Mouse (Mus musculus) urinary bladder, postnatal 36 days (tissue): ENCODE measurements around the gene Zeb2.

Experiments
- DNase-seq, 2 experiments: peaks; one replicate each; pipeline ENCODE4 v3.0.0; 2022; ENCODE audit warnings: low spot score in 2 of 2, mixed read lengths in 1 of 2

Gene Zeb2

GRCm38 (mm10) chr2:44999906-45000305, 117.3 kb downstream of the Zeb2 start:
- no peak for DNase-seq

DNA sequence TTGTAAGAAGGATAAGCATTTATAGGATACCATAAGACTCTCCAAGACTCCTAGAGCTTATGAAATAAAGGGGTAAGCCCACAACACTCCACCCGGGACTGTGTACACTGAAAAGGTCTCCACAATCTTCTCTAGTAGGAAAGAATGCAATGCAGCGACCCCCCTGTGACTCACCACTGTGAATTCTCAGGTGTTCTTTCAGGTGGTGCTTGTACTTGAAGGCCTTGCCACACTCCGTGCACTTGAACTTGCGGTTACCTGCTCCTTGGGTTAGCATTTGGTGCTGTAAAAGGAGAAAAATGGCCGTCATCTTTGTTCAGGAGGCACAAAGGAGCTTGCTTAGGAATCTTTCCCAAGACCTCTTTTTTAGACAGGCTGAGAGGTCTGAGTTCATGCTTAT, 118.5 kb downstream of the Zeb2 start:
- no peak for DNase-seq

- DNase-seq = no peak
These were observed 135.5 kb downstream of the Zeb2 start for GRCm38 (mm10) chr2:44981646-44982045.

GRCm38 (mm10) chr2:44979042-44979721, 138.0 kb downstream of the Zeb2 start:
- no peak for DNase-seq

GRCm38 (mm10) chr2:44978038-44978437, 139.2 kb downstream of the Zeb2 start:
- no peak for DNase-seq

DNA sequence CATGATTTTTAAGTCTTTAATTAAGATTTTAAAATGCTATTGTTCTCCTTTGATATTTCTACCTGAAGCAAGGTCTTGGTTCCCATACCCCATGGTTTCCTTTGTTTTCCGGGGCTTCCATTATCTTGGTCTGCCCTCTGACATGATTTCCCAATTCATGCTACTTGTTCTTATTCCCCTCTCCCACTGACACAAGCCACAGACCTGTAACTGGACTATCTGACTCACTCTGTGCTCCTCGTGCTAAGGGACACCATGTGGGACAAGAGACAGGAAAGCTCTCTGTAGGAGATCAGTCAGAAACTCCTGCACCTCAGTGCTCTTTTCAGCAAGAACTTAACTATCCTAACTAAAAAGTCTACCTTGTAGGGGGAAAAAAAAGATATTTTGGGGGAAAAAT, 139.6 kb downstream of the Zeb2 start:
- DNase-seq = no peak

GRCm38 (mm10) chr2:44977051-44977450, 140.1 kb downstream of the Zeb2 start:
- DNase-seq = no peak

GRCm38 (mm10) chr2:44976484-44976883, 140.7 kb downstream of the Zeb2 start:
- no peak for DNase-seq

GRCm38 (mm10) chr2:44973828-44974227, 143.4 kb downstream of the Zeb2 start:
- no peak for DNase-seq

DNA sequence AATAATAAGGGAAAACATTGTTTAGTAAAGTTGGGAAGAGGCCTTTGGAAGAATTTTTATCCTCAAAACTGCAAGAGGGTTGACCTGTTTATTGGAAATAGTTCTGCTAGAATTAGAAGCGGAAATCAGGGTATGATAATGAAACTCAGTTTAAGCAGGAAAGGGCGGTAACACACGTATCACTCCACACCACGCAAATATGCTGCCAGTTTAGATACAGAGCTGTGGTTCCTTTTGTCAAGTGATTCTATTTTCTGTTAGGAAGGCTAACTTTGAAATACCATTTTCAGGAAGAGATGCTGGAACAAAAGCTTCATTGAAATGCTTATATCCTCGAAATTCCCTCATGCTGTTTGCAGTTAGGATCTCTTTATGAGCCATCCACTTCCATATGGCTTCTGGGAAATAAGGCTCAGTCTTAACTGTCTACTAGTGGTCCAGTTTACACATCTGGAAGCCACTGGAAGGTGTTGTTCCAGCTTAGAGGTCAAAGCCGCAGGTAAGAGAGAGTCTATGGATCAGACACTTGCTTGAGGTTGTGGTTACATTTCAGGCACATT, 147.0 kb downstream of the Zeb2 start:
- DNase-seq = no peak

DNA sequence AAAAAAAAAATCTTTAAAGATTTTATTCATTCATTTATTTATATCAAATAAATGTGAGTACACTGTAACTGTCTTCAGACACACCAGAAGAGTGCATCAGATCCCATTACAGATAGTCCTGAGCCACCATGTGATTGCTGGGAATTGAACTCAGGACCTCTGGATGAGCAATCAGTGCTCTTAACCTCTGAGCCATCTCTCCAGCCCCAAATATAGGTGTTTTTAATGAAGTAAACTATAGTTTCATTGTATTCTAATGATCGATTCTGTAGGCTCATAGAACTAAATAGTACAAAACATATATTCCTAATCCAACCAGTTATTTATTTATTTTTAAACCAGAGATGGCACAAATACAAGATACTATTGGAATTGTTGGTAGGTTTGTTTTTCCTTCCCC, 147.6 kb downstream of the Zeb2 start:
- no peak for DNase-seq

DNA sequence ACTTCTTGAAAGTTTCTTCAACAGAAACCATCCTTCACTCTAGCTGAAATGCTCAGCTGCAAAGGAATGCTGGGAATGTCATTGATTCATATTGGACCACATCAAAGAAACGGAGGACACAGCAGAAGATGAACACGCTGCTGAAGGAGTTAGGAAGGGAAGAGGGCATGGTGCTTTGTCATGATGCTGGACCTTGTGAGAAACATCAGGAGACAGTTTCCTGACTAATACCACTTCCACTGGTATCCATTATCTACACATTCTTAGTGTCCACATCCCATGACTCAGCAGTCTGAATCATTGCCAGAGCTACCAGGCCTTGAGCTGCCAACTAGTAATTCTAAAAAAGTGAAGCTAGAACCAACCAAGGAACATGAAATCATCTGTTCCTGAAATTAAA, 148.0 kb downstream of the Zeb2 start:
- DNase-seq = no peak

- DNase-seq = no peak
These were observed 151.2 kb downstream of the Zeb2 start for GRCm38 (mm10) chr2:44965834-44966555.

GRCm38 (mm10) chr2:44962620-44963019, 154.6 kb downstream of the Zeb2 start:
- no peak for DNase-seq

DNA sequence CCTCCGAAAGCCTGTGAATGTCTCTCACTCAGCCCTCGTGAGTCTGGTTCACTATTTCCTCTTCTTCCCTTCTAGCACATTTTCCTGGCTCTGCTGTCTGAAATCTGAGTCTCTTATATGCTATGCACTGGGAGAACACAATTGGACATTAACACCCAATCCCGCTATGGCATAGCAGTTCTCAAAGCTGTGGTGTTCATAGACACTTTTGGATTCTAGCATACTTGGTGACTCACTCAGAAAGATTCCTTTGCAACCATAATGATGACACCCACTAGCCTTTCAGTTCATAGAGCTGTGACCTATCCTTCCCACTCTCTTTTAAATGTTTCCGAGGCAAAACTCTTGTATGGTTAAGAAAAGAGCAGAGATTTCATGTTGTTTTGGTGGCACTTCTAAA, 156.0 kb downstream of the Zeb2 start:
- no peak for DNase-seq

DNA sequence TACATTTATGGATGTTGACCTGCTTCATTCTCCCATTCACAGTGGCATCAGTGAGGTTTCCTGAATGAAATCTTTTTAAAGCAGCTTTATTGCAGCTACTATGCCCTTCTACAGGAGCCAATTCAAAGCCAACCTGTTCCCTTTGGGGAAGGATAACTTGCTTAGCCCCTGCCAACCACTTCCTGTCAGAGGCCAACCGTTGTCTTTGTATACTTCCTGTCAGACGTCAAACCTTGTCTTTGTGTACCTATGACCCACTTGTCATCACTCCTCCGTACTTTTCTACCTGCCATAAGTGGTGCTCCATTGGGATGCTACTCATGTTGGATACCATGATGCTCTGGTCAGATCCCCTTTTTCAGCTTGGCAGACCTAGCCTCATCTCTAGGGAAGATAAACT, 156.6 kb downstream of the Zeb2 start:
- DNase-seq = no peak

DNA sequence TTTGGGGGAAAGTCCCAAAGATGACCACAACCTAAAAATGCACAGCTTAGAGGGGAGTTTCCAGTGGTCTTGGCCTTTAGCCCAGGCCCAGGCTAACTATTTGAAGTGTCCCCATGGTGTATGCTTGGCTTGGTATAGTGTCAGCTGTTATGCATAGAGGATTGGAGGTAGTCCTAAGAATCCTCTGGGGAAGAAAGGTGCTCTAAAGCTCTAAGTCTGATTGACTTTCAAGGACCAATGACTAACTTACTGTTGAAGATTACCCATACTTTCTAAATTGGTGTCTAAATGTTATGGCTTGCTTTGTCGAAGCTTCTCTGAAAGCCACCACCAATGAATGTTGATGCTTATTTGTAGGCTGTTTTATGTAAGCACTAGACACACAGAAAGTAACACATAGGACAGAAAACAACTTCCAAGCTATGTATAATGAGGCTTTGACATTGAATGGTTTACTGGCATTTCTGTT, 159.8 kb downstream of the Zeb2 start:
- DNase-seq = no peak

- DNase-seq = no peak
These were observed 161.0 kb downstream of the Zeb2 start for GRCm38 (mm10) chr2:44956232-44956631.

DNA sequence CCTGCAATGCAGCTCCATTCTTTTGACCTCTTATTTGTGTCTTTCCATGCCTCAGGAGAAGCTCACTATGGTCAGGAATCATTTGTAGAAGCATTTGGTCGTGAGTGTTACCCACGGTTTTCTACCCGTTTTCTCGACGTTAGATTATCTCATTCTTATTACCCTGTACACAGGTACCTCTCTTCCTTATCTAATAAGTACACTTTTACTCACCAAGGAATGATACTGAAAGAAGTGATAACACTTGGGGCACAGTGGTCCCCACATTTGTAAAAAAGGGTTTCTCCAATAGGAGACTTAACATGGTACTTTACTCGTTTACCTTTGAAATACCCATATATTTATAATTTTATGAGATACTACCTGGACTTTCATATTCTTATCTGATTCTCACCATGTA, 161.7 kb downstream of the Zeb2 start:
- no peak for DNase-seq

GRCm38 (mm10) chr2:44954180-44954579, 163.0 kb downstream of the Zeb2 start:
- no peak for DNase-seq

DNA sequence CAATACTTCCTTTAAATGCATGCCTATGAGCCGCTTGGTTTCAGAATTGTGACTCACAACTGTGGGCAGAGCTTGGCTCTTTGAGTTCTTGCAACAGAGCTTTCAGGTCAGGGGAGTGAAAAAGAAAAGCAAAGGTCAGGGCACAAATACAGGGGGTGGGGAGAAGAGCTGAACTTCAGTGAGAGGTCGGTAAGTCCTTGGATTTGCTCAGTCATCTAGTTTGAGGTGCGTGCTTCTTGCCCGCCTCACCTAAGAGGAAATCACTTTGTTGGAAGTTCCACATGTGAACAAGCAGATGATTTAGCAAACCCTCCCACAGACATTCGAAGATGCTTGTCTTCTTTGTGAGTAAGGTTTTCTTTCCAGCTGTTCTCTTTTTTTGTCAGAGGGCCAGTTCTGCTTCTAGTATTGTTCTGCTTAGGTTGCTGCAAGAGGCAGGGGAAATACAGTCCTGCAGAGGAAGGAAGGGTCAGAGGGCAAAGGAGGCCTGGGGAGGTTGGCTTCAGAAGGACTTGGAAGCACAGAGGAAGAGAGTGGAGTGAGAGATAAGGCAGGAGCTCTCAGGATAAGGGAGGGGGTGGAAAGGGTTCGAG, 164.3 kb downstream of the Zeb2 start:
- peak in 1 of 2 experiments; percentile 36 for DNase-seq

DNA sequence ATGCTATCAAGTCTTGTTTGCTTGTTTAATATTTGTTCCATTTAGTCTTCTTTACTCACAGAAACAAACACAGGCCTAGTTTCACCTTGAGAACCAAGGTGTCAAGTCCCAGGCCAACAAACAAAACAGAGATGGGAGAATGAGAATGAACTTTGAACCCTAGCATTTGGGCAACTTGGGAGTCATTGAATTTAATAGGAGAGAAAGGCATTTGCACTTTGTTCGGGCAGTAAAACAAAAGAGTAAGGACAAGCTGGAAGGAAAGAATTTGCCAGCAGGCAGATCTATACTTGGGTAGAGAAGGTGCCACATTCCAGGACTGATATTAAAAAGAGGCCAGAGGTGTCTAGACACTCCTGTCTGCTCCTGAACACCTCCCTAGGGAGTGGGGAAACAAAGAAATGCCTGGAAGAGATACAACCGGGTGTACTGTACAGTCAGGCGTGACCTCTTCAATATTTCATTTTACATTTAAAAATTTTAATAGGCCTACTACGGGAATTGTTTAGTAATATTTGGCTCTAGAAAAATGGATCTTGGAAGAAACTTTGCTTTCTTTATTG, 165.5 kb downstream of the Zeb2 start:
- DNase-seq = no peak
